Mouse (Mus musculus): ENCODE data around the gene Aox2.

DNA sequence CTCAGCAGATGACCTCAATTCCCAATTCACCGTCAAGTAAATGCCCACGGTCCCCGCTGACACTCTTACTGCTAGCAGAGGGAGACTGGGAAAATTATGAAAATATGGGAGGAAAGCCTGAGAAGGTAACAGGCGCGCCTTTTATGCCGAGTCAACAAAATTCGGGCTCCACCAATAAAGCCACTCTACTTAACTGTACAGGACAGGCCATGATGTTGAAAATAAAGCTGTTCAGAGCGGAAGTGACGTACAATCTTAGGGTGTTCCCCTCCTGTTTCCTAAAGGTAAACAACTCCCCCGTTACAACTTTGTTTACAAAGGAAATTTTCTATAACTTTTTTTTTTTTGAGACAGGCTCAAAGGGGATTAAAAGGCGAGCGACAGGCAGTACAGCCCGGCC, 144.8 kb downstream of the Aox2 start:
- TF ChIP-seq POLR2A (IDR thresholded peaks at IDR 0.05; ENCODE audit: low read depth, low read length) (no peak), CTCF (conservative IDR thresholded peaks at IDR 0.05; ENCODE audit: insufficient read depth, insufficient read length, low read depth, low read length) (no peak)

All from kidney, adult 2 months (tissue).